Mouse (Mus musculus) T-cell, adult 2 months (primary cell): ENCODE data around the gene Plppr5.

Experiments
- DNase-seq: peaks from one replicate; pipeline ENCODE4 v3.0.0; 2022; ENCODE audit warnings: low spot score

Plppr5 gene

DNA sequence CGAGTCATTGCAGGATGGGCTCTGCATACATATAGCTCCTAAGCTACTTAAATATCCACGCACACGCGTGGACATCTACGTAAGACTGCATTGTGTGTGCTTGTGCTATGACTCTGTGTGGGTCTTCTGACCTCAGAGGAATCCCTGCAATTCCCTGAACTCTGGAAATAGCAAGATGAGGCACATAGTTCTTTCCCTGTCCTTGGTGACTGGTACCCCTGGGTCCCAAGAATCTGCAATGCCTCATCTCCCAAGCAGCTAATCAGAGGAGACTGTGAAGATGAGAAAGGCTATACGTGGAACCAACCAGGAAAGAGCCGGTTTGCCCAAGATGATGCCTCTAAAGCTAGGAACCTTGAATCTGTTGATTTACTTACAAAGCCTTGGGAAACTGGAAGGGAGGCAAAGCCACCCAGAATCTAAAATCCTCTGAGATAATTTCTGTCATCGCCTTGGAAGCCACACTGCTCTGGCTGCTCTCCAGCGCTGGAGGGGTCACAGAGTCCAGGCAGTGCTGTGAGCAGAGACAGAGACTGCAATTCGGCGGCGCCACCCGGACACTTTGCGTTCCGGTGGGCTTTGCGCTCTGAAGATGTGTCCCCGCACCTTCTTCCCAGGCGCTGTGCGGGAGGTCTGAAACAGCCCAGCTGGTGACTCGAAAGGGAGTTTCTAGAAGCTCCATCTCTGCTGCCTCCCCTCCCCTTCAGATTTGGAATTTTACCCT, at the start of gene Plppr5:
Gene Plppr5, plus strand, starts transcription at position 308 of the 724 bp plus-strand sequence.
- DNase-seq, result no peak

DNA sequence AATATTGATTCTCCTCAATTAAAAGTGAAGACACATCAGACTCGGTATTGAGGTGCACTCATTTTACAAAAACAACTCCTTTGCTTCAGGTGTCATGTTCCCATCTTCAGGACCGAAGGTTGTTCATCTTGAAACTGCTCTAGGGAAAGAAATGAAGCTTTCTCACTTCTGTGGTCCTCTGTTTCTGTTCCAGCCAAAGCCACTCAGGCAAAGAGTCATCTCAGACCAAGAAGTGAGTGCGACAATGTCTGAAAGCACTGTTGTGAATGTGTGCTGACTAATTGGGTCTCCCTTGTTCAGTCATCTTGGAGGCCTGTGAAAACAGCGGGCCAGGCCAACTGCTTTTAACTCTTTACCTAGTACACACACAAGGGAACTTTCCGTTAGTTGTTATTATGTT, 24.7 kb upstream of the Plppr5 start:
- DNase-seq, result no peak

DNA sequence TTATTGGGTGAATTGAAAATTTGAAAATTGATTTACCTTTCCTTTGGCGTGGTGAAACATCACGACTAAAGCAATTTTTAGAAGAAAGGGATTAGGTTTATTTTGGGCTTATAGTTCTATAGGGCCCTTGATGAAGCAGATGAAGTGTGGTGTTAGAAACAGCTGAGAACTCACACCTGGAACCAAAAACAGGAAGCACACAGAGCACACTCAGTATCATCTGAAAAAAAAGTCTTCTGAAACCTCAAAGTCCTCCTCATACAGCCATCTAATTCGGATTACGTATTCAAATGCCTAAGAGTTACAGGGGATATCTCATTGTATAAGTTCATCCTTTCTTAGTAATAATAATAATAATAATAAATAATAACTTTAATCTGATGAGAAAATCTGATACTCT, 24.1 kb upstream of the Plppr5 start:
- no peak for DNase-seq

DNA sequence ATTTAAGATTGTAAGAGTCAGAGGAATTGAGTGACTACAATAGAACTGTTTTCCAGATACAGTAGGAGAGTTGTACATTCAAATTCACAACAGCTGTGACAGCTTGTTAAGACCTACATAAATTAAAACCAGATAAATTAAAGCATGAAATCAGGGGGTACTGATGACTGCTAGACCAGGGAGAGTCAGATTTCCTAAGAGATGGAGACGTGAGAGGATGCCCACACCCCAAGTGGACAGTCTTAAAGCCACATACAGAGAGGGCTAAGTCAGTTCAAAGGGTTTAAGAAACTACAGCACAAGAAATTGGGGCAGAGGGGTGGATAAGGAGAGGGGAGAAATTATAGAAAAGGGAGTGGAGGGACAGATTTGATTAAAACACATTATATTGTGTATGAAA, 17.7 kb upstream of the Plppr5 start:
- DNase-seq, result no peak

DNA sequence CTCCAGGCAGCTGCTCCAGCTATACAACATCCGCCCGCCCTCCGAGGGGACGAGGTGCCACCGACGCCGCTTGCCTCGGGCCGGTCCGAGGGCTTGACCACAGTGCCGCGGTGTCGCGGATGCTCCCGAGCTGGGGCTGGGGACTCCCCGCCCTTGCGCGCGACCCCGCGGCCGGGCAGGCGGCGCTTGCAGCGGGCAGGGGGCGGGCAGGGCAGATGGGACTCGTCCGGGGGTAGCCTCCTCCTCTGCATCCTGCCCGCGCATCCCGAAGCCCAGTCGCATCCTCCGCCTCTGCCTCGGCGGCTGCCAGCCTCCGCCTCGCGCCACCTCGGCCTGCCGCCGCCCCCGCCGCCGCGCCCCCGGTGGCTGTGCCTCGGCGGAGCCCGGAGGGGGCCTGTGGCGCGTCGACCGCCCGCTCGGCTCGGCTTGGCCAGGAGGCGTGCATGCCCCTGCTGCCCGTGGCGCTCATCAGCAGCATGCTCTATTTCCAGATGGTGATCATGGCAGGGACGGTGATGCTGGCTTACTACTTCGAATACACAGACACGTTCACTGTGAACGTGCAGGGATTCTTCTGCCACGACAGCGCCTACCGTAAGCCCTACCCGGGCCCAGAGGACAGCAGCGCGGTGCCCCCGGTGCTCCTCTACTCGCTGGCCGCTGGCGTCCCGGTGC, 754 bp downstream of the Plppr5 start:
- no peak for DNase-seq

DNA sequence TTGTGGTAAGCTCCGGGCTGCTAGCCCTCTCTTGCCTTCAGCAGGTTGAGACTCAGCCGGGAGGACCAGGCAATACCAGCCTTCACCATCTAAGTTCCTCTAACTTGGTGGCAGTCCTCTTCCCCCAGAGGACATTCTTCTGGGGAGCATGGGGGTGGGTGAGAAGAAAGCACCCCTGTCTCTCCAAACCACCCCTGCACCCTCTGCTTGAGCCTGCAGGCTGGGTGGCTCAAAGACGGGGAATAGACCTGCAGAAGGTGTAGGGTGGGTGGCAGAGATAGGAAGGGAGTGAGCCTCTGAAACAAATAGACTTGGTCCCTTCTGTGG, 1.3 kb downstream of the Plppr5 start:
- DNase-seq, result no peak

DNA sequence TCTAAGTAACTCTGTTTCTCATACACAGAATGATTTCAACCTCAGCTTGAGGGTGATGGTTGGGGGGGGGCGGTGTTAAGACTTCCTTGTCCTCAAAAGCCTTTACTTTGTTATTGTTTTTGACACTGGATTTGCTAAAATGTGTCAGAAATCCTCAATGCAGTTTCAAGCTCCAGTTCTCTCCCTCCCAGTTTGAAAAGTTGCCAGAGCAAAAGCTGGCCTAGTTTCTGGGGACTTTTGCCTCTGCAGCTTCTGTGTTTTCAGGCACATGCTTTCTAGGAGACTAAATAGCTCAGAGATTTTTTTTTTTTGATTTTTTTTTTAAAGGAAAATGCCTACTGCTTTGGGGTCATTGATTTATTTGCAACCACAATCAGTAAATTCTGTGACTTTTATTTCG, 2.7 kb downstream of the Plppr5 start:
- DNase-seq, result no peak

DNA sequence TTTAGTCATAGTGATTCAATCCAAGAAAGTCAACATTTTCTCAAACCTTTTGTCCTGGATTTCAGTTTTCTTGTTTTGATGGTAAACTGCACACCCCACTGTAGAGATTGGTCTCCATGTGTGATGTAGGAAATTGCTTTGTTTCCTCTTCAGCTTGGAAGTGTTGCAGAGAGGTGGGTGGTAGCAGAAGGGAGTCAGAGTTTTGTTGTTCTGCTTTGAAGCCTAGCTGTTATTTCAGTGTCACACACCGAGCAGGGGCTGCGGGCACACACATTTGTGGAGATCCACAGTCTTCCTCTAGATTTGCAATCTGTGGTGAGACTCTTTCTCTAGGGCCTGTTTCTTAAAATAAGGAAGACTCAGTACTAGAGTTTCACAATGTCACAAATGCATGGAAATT, 8.0 kb downstream of the Plppr5 start:
- no peak for DNase-seq

DNA sequence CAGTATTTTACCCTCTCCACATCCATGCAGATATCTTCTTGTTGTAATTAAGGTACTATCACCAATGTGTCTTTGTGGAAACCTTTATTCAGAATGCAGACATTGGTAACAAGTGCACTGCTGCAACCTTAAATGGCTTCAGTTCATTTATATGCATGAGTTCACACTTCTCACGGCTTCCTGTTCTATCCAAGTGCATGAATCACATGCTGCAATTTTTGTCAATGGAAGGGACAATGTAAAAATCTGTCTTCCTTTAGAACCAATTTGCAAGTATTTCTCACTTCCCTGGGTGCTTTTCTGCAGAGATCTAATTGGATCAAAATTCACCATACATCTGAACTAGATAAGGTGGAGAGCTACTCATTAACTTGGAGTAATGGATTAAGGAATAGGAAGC, 27.8 kb downstream of the Plppr5 start:
- DNase-seq, result no peak

DNA sequence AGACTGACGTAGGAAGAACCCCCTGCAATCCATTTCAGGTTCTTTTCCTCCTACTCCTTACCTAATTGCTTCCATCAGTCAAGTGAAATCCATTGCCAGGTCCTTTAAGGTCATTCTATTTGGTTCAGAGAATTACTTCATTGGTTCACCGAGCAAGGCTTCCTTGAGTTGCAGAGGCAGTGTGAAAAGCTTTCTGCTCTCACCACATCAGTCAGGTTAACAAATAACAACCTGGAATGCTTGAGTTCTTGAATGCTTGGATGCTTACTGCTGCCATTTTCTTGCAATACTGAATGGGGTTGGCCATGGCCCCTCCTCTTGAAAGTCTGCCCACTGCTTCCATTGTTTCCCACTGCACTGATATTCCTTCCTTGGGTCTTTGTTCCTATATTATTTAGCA, 28.8 kb downstream of the Plppr5 start:
- no peak for DNase-seq

DNA sequence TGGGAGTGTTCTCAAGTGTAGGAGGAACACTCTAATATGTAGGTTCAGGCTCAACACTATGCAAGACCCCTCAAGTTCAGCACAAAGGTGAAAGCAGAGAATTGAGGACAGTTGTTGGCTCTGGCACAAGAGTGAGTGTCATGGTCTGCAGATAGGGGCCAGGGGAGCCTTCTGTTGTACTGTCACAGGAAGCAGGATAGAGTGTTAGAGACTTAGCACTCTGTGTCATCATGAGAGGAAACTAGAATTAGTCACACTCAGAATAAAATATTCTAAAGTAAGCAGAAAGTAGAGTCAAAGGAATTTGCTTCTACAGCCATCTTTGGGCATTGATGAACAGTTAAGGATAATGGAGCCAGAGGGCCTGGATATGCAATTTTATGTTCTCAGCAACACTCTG, 31.7 kb downstream of the Plppr5 start:
- DNase-seq, result no peak

DNA sequence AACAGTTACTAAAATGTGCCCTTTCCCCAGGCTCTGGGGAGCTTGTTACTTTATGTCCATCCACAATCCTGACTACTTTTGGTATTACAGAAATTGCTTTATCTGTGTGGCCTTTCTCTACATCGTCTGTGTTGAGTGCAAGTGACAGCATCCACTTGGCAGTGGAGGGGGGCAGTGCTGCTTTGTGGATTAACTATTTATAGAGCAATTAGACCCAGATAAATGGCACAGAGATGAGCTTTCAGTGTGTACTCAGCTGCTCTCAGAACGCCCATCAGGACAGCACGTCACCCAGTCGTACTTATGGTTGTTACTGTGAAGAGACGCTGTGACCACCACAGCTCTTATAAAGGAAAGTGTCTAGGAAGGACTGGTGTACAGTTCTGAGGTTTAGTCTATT, 36.8 kb downstream of the Plppr5 start:
- DNase-seq, result no peak

DNA sequence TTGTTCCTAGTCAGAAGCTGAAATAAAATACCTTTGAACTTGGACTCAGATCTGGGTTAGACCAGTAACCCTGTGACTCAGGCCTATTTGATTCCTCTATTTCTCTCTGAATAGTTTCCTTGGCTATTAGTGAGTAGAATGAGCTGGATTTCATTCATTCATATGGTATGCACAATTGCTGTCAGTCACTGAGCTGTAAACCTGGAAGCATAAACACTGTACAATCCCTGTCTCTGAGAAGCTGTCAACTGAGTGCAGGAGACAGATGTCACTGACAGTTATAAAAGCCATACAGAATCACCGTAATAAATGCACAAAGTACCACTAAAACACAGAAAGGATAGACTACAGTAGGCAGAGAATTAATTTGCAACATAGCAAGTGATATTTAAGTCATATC, 40.2 kb downstream of the Plppr5 start:
- DNase-seq, result no peak

DNA sequence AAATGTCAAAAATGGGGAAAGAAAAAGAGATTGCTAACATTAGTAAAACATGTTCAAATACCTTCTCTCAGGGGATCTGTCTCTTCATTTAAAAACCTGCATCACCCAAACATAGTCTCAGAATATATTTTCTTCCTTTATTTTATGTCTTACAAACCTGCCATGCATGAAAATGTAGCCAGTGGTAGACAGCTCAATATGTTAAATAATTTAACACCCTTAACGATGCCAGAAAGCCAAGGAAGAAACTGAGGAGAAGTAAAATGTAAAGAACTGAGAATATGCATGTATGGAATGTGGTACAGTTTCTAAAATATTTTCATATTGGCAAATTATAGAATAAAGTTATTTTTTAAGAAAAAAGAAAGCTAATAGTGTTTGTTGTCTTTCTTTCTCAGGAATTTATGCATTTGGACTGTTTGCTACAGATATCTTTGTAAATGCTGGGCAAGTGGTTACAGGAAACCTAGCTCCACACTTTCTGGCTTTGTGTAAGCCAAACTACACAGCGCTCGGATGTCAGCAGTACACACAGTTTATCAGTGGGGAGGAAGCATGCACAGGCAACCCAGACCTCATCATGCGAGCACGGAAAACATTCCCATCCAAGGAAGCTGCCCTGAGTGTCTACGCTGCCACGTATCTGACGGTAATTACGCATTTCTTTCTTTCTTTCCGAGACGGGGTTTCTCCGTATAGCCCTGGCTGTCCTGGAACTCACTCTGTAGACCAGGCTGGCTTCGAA, 50.8 kb downstream of the Plppr5 start:
- DNase-seq, result no peak

DNA sequence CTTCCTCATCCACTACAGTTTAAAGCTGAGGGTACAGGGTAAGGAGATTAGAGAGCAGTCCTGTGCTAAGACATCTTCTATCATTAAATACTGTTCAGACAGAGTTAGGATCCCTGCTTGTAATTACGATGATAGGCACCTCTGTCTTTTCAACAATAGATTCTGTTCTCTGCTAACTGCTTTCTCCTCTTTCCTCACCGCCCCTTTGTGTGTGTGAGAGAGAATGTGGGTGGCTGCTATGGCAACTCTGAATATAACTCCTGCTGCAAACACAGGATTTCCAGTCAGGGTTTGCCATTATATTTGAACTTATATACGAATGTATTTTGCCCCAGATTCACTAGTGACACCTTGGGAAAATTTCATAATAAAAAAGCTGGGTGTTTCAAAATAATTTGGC, 54.2 kb downstream of the Plppr5 start:
- DNase-seq, result no peak

DNA sequence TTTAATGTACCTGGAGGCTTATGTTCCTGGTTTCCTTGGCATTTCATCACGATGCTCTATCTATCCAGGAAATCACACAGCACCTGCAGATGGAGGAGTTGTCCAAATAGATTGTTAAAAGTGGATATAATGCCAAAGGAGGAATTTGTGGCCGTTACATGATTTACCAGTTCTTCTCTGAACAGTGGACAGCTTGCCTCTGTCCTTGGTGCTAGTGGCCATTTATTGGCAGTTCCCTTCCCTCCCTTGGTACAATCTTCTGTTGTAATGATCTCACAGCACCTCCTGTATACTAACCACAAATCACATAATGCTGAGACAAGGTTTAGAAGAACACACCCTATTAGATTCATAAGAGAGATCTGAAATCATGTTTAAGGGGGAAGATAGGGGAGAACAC, 55.7 kb downstream of the Plppr5 start:
- no peak for DNase-seq

DNA sequence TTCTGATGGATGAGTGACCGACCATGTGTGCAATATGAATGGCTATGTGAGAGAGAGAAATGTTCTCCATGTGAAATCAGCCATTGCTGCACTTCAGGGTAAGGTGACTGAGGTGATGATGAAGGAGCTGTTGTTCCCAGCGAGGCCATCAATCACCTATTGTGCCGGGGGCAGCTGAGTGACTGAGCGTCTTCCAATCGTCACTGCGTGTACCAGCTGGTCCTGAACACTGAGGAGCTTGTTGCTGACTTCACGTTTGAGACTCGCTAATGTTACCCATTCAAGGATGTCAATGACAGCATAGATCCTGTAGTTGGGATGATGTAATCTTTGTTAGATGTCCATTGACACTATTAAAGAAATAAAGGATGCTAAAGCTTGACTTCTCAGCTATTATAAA, 74.0 kb downstream of the Plppr5 start:
- DNase-seq, result no peak

DNA sequence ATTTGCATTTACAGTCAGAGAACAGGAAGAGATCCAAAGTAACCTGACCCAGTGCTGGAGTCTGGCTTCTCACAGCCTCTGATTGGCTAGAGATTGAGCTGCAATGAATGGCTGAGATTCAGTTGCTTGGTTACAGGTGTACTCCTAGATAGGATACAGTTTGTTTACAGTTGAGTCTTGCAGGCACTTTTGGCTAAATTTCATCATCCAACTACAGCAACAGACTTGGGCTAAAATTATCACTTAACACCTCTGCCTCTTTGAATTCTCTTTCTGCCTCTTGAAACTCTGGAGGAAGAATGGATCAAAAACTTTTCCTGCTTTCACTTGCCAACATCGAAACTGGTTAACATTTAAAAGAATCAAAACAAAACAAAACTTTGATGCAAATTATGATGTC, 89.7 kb downstream of the Plppr5 start:
- DNase-seq, result no peak

DNA sequence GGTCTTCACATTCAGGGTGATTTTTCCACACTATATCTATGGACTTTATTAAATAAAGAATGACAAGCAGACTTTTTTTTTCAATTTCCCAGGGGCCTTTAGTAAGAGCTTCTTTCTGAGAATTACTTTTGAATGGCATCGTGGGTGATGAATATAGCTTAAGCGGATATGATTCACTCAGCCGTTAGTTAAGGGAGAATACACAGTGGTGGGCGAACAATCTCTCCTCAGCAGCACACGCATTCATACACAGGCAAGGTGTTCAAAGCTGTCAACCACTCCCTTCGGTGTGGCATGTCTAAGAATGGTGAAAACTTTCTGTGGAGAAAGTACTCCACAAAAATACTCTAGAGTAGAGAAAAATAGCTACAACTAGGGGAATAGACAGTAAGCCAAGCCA, 104.6 kb downstream of the Plppr5 start:
- no peak for DNase-seq

DNA sequence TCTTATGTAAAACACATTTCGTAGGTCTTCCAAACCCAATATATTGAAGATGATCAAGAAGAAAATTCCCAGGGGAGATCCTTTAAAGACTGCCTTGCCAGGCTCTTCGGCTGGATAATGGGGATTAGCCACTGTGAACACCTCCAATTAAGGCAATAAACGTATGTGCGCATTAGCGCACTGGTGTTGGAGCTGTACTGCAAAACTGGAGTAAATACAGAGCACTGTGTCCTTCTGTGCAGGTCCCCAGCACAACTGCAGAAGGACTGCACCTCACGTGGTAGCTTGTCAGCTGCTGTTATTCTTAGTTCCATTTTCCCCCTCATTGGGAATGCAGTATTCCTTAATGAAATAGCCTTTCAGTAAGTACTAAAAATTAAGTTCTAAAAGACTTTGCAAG, 110.0 kb downstream of the Plppr5 start:
- DNase-seq, result no peak

DNA sequence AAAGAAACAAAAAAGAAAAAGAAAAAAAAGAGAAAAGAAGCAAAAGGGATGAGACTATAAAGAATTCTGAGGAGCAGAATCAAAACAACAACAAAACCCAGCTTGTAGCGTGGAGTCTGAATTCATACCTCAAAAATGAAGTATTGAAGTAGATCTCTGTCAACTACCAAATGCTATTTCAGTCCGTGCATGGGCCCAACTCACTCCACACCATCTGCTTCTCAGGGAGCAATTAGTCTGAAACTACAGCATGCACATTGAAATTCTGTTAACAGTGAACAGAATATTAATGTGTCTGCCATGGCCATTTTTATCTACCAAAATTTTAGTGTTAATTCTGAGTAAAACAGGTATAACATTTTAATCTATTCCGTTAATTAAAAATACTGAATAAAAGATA, 111.4 kb downstream of the Plppr5 start:
- DNase-seq, result no peak

DNA sequence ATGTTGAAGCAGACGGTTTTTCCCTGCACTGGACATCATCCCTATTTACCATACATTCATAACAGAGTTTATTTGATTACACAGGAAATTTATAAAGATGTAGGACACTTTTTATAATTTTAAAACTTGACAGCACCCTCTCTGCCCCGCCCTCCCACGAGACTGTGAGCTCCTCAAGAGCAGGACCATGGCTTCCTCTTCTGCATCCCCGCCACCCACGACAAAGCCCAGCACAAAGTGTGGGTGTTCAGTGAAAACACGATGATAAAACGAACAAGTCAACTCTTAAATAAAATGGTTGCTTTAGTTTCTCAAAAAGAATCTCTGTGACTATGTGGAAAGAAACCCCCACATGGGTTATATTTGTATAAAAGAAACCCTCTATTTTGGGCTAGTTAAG, 112.0 kb downstream of the Plppr5 start:
- DNase-seq, result no peak

DNA sequence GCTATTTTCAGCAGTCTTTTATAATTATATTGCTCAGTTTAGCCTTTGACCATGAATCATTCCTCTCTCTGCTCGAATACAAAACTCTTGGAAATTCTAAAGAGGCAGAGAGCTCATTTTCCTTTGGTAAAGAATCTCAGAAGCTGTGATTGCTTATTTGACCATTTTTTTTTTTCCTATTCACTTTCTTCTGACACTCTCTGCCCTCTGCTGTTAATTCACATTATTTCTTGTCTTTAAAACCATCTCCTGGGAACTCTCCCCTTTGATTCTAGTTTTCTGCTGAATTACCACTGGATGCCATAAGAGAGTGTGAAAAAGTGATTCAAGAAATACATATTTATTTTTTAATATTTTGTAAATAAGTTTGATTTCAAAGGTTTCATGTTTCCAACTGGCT, 120.1 kb downstream of the Plppr5 start:
- no peak for DNase-seq

DNA sequence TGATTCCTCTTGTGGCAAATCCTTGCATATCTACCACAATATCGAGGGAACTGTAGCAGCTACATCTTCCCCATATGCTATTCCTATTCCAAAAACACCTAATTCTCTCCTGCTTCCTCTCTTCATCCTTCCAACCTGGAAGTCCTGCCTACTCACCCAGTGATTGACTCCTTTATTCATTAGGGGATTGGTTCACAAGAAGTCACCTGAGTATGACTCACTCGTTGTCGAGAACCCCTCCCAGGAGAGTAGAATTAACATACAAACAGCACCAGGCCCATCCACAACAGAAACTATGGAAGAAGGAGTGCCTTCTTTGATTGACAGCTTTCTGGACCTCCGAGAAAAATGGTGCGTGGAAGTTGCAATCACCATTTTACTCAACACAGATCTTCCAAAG, 121.7 kb downstream of the Plppr5 start:
- DNase-seq, result no peak
